Comparison of ENCODE assay signal across 14 mouse cellular contexts in genomic region chr12:5204071-5204840, GRCm38 (mm10).
DNase-seq lines count a peak whose midpoint lies in the region; ATAC-seq and TF ChIP-seq lines count a peak whose summit lies in the region.
"Had no signal": no experiment of that assay in that cellular context is flagged by ENCODE, and none has a peak within 500 bp of the region (broad histone marks: within the 10 kb centered on the region; RNA-seq: fewer than 3 reads in every experiment).

No protein-coding gene starts in this region.

- DNase-seq in embryo, embryonic 10 days (ENCODE audit: low spot score): peak; percentile 37
- no peak for DNase-seq in embryo, embryonic 10.5 days (ENCODE audit: low spot score)
- DNase-seq in NIH3T3 (ENCODE audit: low read depth): peak; percentile 22
- DNase-seq in gastrocnemius, adult 2 months: peak; percentile 93
- DNase-seq in heart, adult 11 months: no peak
- no peak for DNase-seq in B cell, adult 2 months
- DNase-seq: embryo, embryonic 11 days; right cerebral cortex, postnatal 4 days had no signal

- no peak overlapping the region for H3K9ac ChIP-seq in lung, embryonic 16.5 days (ENCODE audit: low read length)
- H3K9ac ChIP-seq in midbrain, embryonic 15.5 days: no peak overlapping the region
- H3K9ac ChIP-seq: hindbrain, embryonic 14.5 days; neural tube, embryonic 13.5 days had no signal

- H3K4me1 ChIP-seq in lung, embryonic 16.5 days (replicated peaks; ENCODE audit: control insufficient read depth, insufficient read depth, low read length): no peaks in the 10 kb centered on the region; the same call in 1 of the 2 replicates
- peaks cover 11% of the 10 kb centered on the region for H3K4me1 ChIP-seq in midbrain, embryonic 15.5 days

- intact Hi-C loops in gastrocnemius, adult 2 months (cut with DNase I): no loop called here

- no peak overlapping the region for H3K4me2 ChIP-seq in lung, embryonic 16.5 days (ENCODE audit: low read depth, low read length)
- no peak overlapping the region for H3K4me2 ChIP-seq in midbrain, embryonic 15.5 days
- H3K4me2 ChIP-seq: heart, embryonic 11.5 days; hindbrain, embryonic 14.5 days; neural tube, embryonic 13.5 days had no signal

- TF ChIP-seq CTCF in gastrocnemius, adult 2 months (IDR thresholded peaks at IDR 0.05): no peak

- WGBS in lung, embryonic 16.5 days: 35% methylated on average over 11 of the region's 11 CpGs
- WGBS in midbrain, embryonic 15.5 days: 81% methylated on average over 11 of the region's 11 CpGs

- no peaks in the 10 kb centered on the region for H3K36me3 ChIP-seq in lung, embryonic 16.5 days (ENCODE audit: control insufficient read depth, insufficient read depth, low read length)
- no peaks in the 10 kb centered on the region for H3K36me3 ChIP-seq in midbrain, embryonic 15.5 days (replicated peaks)

- H3K4me3 ChIP-seq in gastrocnemius, adult 2 months: no peak overlapping the region
- H3K4me3 ChIP-seq in lung, embryonic 16.5 days (ENCODE audit: low read length): no peak overlapping the region
- no peak overlapping the region for H3K4me3 ChIP-seq in midbrain, embryonic 15.5 days
- H3K4me3 ChIP-seq: megakaryocyte, embryonic 14.5 days; neural tube, embryonic 13.5 days had no signal

- H3K9me3 ChIP-seq in lung, embryonic 16.5 days (ENCODE audit: control insufficient read depth, low read length): no peaks in the 10 kb centered on the region
- no peaks in the 10 kb centered on the region for H3K9me3 ChIP-seq in midbrain, embryonic 15.5 days
- H3K9me3 ChIP-seq: megakaryocyte, embryonic 14.5 days; neural tube, embryonic 13.5 days had no signal

- 0 out of 2 replicates have a peak, but pooled peaks have one; percentile 17 for ATAC-seq in lung, embryonic 16.5 days (ENCODE audit: low read depth)
- no peak for ATAC-seq in midbrain, embryonic 15.5 days (replicated peaks)

- no peaks in the 10 kb centered on the region for H3K27me3 ChIP-seq in lung, embryonic 16.5 days (ENCODE audit: control insufficient read depth, insufficient read depth, low read depth, low read length)
- H3K27me3 ChIP-seq in midbrain, embryonic 15.5 days (replicated peaks): no peaks in the 10 kb centered on the region
- H3K27me3 ChIP-seq: neural tube, embryonic 13.5 days had no signal

- H3K27ac ChIP-seq in gastrocnemius, adult 2 months: peak overlapping the region; percentile 87
- H3K27ac ChIP-seq in lung, embryonic 16.5 days (ENCODE audit: low read length): no peak overlapping the region
- H3K27ac ChIP-seq in midbrain, embryonic 15.5 days: no peak overlapping the region
- H3K27ac ChIP-seq: hindbrain, embryonic 14.5 days; neural tube, embryonic 13.5 days had no signal

Comparison
In these comparisons a context has a peak if more than half of its experiments do, and no peak if none do; other contexts are left out.
1. DNase-seq: peak in embryo, embryonic 10 days (single experiment), NIH3T3 (single experiment) and gastrocnemius, adult 2 months (single experiment); none in embryo, embryonic 10.5 days (single experiment), heart, adult 11 months (single experiment) and B cell, adult 2 months (0 of 2).